Mouse (Mus musculus) neural tube, embryonic 14.5 days (tissue): Measurements from ENCODE around the gene Nav2. TPM values are rescaled to one million over a fixed set of nuclear protein-coding genes. Genes with fewer than 3 reads are reported as not detected.

Experiments
- ATAC-seq: fragments of 200-750 bp; cut with Nextera tagmentation; 2 replicates; pipeline ENCODE4 v1.8.0; 2017; ENCODE audit warnings: low read depth, mild to moderate bottlenecking, moderate TSS enrichment, moderate library complexity
- H3K27ac ChIP-seq: fragments of 300-500 bp; sonication (generic); 2 replicates; pipeline ENCODE4 v1.5.1; 2014; ENCODE audit warnings: low read depth, mild to moderate bottlenecking, control low read depth, low read length, moderate library complexity, mixed read lengths
- H3K27me3 ChIP-seq: fragments of 300-500 bp; sonication (generic); 2 replicates; pipeline ENCODE4 v1.6.1; 2014; ENCODE audit warnings: low read length; ENCODE audit not compliant: control insufficient read depth, insufficient read depth
- H3K36me3 ChIP-seq: fragments of 300-500 bp; sonication (generic); 2 replicates; pipeline ENCODE4 v1.6.1; 2014; ENCODE audit warnings: low read length, mixed read lengths; ENCODE audit not compliant: control insufficient read depth, insufficient read depth
- H3K4me1 ChIP-seq: fragments of 300-500 bp; sonication (generic); 2 replicates; pipeline ENCODE4 v1.6.1; 2014; ENCODE audit warnings: low read length; ENCODE audit not compliant: control insufficient read depth, insufficient read depth
- H3K4me2 ChIP-seq: fragments of 300-500 bp; sonication (generic); 2 replicates; pipeline ENCODE4 v1.6.1; 2014; ENCODE audit warnings: mild to moderate bottlenecking, low read depth, low read length, control low read depth
- H3K4me3 ChIP-seq: fragments of 300-500 bp; sonication (generic); 2 replicates; pipeline ENCODE4 v1.5.1; 2014; ENCODE audit warnings: low read depth, low read length, control low read depth, mixed read lengths
- H3K9ac ChIP-seq: fragments of 300-500 bp; sonication (generic); replicated peaks from 2 replicates; pipeline ENCODE4 v1.6.1; 2014; ENCODE audit warnings: low read depth, mild to moderate bottlenecking, control low read depth, low read length, mixed read lengths
- H3K9me3 ChIP-seq: fragments of 300-500 bp; sonication (generic); 2 replicates; pipeline ENCODE4 v1.6.1; 2016; ENCODE audit warnings: low read length; ENCODE audit not compliant: control insufficient read depth
- WGBS: fragments of 180-500 bp; shearing (Covaris S2); extraction: QIAGEN DNeasy Blood & Tissue Kit; methylation state at CpG from one replicate; pipeline ENCODE4 v1.1.7; 2014; 5-methylcytosine and 5-hydroxymethylcytosine counted together
- polyA plus RNA-seq: library from polyadenylated mRNA; unstranded; fragments of >200 nt; fragmentation: Nextera tagmentation; extraction: Ambion mirVana; gene quantifications from 2 replicates; pipeline ENCODE4 v1.2.1, GENCODE M21; 2014

Gene Nav2
- polyA plus RNA-seq, 1 experiment from 2014 or later = 36.5 TPM

DNA sequence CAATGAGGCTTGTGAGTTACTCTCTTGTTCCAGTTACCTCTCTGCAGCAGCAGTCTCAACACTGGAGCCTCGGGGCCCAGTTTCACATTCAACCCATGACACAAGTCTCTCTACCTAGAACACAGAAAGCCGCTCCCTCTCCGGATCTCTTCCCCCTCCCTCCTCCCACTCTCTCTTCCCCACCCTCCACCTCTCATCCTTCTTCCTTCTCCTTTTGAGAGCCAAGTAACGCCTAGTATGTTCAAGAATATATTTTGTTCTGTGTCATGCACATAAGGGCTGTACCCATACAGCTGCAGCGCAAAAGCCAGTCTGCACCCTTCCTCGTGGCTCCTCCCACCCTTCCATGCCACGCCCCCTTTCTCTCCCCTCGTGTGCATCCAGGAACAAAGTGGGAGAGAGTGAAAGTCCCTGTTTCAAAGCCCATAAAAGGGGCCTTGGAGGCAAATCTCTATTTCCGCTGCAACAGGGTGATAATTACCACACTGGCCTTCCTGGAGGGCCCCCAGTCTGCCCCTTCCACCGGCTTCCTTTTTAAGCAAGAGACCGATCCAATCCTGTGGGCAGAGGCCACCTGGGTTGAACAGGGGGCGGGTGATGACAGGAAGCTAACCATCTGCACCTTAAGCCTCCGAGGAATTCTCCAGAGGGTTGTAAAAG is 588.4 kb downstream of the Nav2 start:
- Histone ChIP-seq H3K4me1 (peaks cover 9% of the 10 kb centered on the region; the same call in 1 of the 2 replicates), H3K4me3 (no peak overlapping the region), H3K36me3 (no peaks in the 10 kb centered on the region), H3K9ac (no peak overlapping the region), H3K27me3 (no peaks in the 10 kb centered on the region), H3K4me2 (no peak overlapping the region), H3K9me3 (no peaks in the 10 kb centered on the region), H3K27ac (no peak overlapping the region)
- 22% methylated on average over 13 of the region's 13 CpGs for WGBS
- ATAC-seq = peak; percentile 41; the same call in 1 of the 2 replicates

DNA sequence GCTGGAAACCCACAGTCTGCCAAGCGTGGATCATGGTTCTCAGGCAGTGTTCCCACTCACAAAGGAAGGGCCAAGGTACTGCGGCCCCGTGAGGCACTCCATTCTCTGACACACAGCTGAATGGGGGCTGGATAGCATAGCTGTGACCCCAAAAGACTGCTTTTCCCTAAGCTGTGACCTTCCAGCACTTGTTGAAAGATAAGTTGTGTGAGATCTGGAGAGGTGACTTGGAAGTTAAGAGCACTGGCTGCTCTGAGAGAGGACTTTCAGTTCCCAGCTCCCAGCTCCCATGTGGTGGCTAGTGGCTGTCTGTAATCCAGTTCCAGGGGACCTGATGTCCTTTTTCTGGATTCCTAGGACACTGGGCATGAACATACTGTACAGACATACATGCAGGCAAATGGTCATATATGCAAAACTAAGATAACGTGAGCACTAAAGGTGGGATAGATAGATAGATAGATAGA is 588.9 kb downstream of the Nav2 start:
- 44% methylated on average over 4 of the region's 4 CpGs for WGBS
- Histone ChIP-seq H3K4me2 (no peak overlapping the region), H3K4me1 (peaks cover 9% of the 10 kb centered on the region; the same call in 1 of the 2 replicates), H3K4me3 (no peak overlapping the region), H3K27me3 (no peaks in the 10 kb centered on the region), H3K27ac (no peak overlapping the region), H3K9ac (no peak overlapping the region), H3K36me3 (no peaks in the 10 kb centered on the region), H3K9me3 (no peaks in the 10 kb centered on the region)
- 0 out of 2 replicates have a peak, but pooled peaks have one; percentile 6 for ATAC-seq

DNA sequence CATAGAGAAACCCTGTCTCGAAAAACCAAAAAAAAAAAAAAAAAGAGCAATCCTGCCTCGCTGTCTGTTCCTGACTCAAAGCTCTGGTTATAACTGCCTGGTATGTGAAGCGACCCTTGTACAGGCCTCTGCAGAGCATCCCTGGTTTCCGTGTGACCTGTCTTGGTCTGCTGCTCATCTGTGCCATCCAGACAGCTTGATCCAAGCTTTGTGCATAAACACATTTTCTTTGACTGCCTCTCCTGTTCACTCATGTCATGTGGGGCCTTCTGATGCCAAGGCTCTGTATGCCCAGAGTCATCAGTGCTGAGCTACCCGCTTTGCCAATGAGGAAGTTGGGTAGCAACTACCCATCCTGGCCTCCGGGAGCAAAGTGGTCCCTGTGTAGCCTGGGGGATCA is 591.1 kb downstream of the Nav2 start:
- H3K4me3 ChIP-seq = no peak overlapping the region
- ATAC-seq = no peak
- H3K36me3 ChIP-seq = no peaks in the 10 kb centered on the region
- WGBS = 89% methylated on average over 6 of the region's 6 CpGs
- no peaks in the 10 kb centered on the region for H3K9me3 ChIP-seq
- peaks cover 17% of the 10 kb centered on the region for H3K4me1 ChIP-seq
- no peak overlapping the region for H3K9ac ChIP-seq
- H3K4me2 ChIP-seq = no peak overlapping the region
- H3K27me3 ChIP-seq = no peaks in the 10 kb centered on the region
- H3K27ac ChIP-seq = no peak overlapping the region

DNA sequence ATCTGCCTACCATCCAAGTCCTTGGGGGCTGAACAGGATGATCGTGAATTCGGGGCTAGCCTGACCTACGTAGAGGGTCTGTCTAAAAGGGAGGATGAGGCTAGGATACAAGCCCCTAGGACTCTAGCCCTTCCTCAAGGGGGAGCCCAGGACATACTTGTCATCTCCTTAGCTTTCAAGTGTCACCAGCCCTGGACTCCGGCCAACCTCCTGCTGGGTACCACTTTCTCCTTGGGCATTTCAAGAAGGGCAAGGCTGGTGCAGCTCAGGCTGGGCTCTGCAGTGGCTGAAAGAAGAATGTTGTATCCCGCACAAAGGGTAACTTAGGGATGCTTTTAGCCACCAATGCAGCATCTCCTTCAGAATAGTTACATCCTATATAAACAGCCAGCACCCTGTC is 592.4 kb downstream of the Nav2 start:
- Histone ChIP-seq H3K4me3 (no peak overlapping the region), H3K9me3 (no peaks in the 10 kb centered on the region), H3K9ac (no peak overlapping the region), H3K4me1 (peaks cover 17% of the 10 kb centered on the region), H3K27ac (no peak overlapping the region), H3K4me2 (no peak overlapping the region), H3K27me3 (no peaks in the 10 kb centered on the region), H3K36me3 (no peaks in the 10 kb centered on the region)
- 97% methylated on average over 5 of the region's 5 CpGs for WGBS
- ATAC-seq = no peak

DNA sequence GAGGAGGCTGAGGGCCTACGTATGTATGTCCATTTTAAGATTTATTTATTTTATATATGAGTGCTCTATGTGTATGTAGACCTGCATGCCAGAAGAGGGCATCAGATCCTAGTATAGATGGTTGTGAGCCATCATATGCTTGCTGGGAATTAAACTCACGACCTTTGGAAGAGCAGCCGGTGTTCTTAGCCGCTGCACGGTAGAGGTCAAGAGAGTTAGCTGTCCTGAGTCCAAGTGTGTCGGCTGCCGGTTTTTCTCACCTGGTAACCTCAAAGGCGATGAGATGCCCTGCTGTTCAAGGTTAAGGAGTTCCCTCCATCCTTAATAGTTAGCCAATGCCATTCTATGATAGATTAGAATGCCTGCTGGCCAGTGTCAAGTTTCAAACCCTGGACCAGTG is 594.9 kb downstream of the Nav2 start:
- no peak overlapping the region for H3K4me2 ChIP-seq
- 60% methylated on average over 8 of the region's 8 CpGs for WGBS
- H3K4me1 ChIP-seq = peaks cover 11% of the 10 kb centered on the region
- no peak for ATAC-seq
- H3K9ac ChIP-seq = no peak overlapping the region
- H3K27ac ChIP-seq = no peak overlapping the region
- H3K4me3 ChIP-seq = no peak overlapping the region
- H3K9me3 ChIP-seq = no peaks in the 10 kb centered on the region
- no peaks in the 10 kb centered on the region for H3K27me3 ChIP-seq
- H3K36me3 ChIP-seq = no peaks in the 10 kb centered on the region

DNA sequence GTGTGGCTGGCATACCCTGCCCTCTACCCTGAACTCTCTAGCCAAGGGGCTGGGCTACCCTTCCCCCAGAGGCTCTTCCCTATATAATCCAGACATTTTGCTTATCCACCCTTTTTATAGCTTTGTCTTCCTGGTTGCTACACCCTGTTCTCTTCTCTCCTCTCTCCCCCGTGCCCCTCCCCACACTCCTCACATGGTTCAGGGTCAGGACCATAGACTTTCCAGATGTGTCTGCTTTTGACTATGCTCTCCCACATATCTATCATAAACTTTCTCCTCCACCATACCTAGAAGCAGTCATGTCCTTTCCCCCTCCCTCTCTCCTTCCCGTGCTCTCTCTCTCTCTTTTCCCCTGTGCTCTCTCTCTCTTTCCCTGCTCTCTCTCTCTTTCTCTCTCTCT is 595.4 kb downstream of the Nav2 start:
- Histone ChIP-seq H3K4me3 (no peak overlapping the region), H3K27me3 (no peaks in the 10 kb centered on the region), H3K27ac (no peak overlapping the region), H3K4me2 (no peak overlapping the region), H3K9ac (no peak overlapping the region), H3K9me3 (no peaks in the 10 kb centered on the region), H3K4me1 (peaks cover 11% of the 10 kb centered on the region), H3K36me3 (no peaks in the 10 kb centered on the region)
- ATAC-seq = 0 out of 2 replicates have a peak, but pooled peaks have one; percentile 36
- 36% methylated on average over 2 of the region's 2 CpGs for WGBS

DNA sequence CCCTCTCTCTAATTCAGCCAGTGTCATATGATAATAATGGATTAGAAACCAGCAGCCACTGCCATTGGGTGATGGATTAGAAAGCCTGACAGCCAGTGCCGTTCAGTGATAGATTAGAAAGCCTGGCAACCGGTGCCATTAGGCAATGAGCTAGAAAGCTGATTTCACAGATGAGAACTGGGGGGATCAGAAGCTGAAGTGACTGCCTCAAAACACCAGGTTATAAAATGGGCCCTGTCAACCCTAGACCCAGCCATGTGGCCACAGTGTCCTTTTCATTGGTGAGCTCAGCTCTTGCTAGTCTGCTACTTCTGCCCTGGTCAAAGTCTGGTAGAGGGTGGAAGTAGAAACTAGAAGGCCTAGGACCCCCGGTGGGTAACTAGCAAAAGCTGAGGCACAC is 595.8 kb downstream of the Nav2 start:
- no peaks in the 10 kb centered on the region for H3K36me3 ChIP-seq

DNA sequence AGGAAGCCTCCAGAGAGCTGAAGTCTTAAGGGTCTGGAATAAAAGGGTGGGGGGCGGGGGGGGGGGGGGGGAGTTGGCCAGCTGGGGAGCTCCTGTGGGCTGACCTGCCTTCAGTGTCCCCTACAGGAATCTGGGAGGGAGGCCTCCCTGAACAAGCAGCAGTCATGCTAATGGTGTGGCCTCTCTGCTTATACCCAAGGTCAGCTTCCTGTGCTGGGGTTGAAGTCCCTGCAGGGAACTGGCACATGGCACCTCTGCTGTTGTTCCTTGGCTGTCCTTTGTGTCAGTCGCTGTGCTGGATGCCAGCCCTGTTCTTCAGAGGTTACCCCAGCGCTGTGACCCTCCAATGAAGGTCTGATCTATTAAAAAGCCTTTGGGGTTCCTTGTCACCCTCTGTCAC is 596.5 kb downstream of the Nav2 start:
- no peaks in the 10 kb centered on the region for H3K9me3 ChIP-seq
- WGBS = 26% methylated on average over 2 of the region's 3 CpGs
- H3K4me2 ChIP-seq = no peak overlapping the region
- no peaks in the 10 kb centered on the region for H3K36me3 ChIP-seq
- no peak for ATAC-seq
- H3K4me3 ChIP-seq = no peak overlapping the region
- no peaks in the 10 kb centered on the region for H3K27me3 ChIP-seq
- H3K9ac ChIP-seq = no peak overlapping the region
- H3K27ac ChIP-seq = no peak overlapping the region
- H3K4me1 ChIP-seq = peaks cover 11% of the 10 kb centered on the region

More for the DNA sequence above, 595.8 kb downstream of the Nav2 start:
- WGBS = 0% methylated on average over 3 of the region's 3 CpGs
- Histone ChIP-seq H3K9me3 (no peaks in the 10 kb centered on the region), H3K4me1 (peaks cover 11% of the 10 kb centered on the region), H3K4me2 (no peak overlapping the region), H3K4me3 (no peak overlapping the region), H3K9ac (no peak overlapping the region), H3K27ac (no peak overlapping the region), H3K27me3 (no peaks in the 10 kb centered on the region)
- ATAC-seq = peak; percentile 47; the same call in 1 of the 2 replicates

DNA sequence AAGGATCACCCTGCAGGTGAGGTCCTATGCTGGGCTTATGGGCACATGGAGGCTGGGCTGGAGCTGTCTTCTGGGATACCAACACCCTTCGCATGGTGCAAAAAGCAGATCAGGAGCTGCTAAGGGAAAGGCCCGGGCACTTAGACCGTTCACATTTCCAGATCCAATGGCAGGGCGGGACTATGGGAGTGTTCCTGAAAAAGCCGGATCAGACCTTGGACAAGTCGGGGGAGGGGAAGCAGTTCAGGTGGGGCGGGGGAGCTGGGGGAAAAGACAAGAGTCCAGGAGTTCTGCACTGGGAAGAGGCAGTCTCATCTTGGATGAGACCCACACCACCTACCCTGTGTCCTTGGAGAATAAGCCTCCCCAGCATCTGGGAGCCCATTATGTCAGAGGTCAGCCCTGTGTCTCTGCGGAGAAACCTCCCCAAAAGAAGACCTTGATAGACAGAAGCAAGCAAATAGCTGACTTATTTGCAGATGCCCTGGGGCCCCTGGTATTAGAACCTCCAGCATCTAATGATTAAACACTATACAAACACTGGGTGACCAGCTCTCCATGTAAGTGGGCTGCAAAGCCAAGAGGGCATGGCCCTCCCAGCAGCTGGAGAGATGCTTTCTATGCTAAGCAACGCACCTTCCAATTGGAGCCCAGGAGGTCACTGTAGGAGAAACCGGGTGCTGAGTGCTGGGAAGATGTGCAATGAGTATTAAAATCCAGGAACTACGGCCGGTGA is 597.7 kb downstream of the Nav2 start:
- H3K9ac ChIP-seq = no peak overlapping the region
- no peaks in the 10 kb centered on the region for H3K36me3 ChIP-seq
- H3K4me3 ChIP-seq = no peak overlapping the region
- no peaks in the 10 kb centered on the region for H3K27me3 ChIP-seq
- no peak overlapping the region for H3K4me2 ChIP-seq
- H3K27ac ChIP-seq = no peak overlapping the region
- peaks cover 11% of the 10 kb centered on the region for H3K4me1 ChIP-seq
- ATAC-seq = no peak
- WGBS = 80% methylated on average over 12 of the region's 12 CpGs
- H3K9me3 ChIP-seq = no peaks in the 10 kb centered on the region
